Mouse (Mus musculus): ENCODE results near the gene Rgs14. TPM values are rescaled to one million over a fixed set of nuclear protein-coding genes. Genes with fewer than 3 reads are reported as not detected.

Gene Rgs14
- polyA plus RNA-seq, 1 experiment from 2014 or later: 0.73 TPM

- Histone ChIP-seq H3K4me3 (ENCODE audit: low read depth, low read length) (no peak overlapping the region), H3K9ac (ENCODE audit: low read length) (no peak overlapping the region), H3K4me1 (replicated peaks; ENCODE audit: control insufficient read depth, insufficient read depth) (0 out of 2 replicates have a peak, but pooled peaks cover 3% of the 10 kb centered on the region), H3K4me2 (replicated peaks; ENCODE audit: low read depth) (no peak overlapping the region), H3K27me3 (ENCODE audit: control insufficient read depth, insufficient read depth, low read length) (no peaks in the 10 kb centered on the region), H3K9me3 (ENCODE audit: control insufficient read depth, low read length) (no peaks in the 10 kb centered on the region), H3K27ac (replicated peaks) (0 out of 2 replicates have a peak overlapping the region, but pooled peaks have one; percentile 49), H3K36me3 (ENCODE audit: control insufficient read depth, insufficient read depth, low read length) (no peaks in the 10 kb centered on the region)
- 61% methylated on average over 15 of the region's 15 CpGs for WGBS
- TF ChIP-seq EP300 (optimal IDR thresholded peaks at IDR 0.05) (no peak), CTCF (IDR thresholded peaks at IDR 0.05; ENCODE audit: low read depth) (no peak)
- ATAC-seq (ENCODE audit: low FRiP score, low TSS enrichment): no peak
- no peak for DNase-seq (ENCODE audit: low spot score)
These were observed 34.7 kb downstream of the Rgs14 start for GRCm38 (mm10) chr13:55403935-55404852.

GRCm38 (mm10) chr13:55404853-55405782 lies 35.6 kb downstream of the Rgs14 start:
- 0 out of 2 replicates have a peak, but pooled peaks cover 3% of the 10 kb centered on the region for H3K4me1 ChIP-seq (replicated peaks; ENCODE audit: control insufficient read depth, insufficient read depth)
- DNase-seq (ENCODE audit: low spot score) (peak; percentile 69), ATAC-seq (ENCODE audit: low FRiP score, low TSS enrichment) (peak; percentile 76)
- no peak overlapping the region for H3K4me3 ChIP-seq (ENCODE audit: low read depth, low read length)
- TF ChIP-seq CTCF (IDR thresholded peaks at IDR 0.05; ENCODE audit: low read depth) (peak; percentile 95), EP300 (optimal IDR thresholded peaks at IDR 0.05) (no peak)
- H3K27ac ChIP-seq (replicated peaks): no peak overlapping the region
- WGBS: 8% methylated on average over 11 of the region's 11 CpGs
- no peak overlapping the region for H3K4me2 ChIP-seq (replicated peaks; ENCODE audit: low read depth)
- H3K9ac ChIP-seq (ENCODE audit: low read length): no peak overlapping the region
- no peaks in the 10 kb centered on the region for H3K36me3 ChIP-seq (ENCODE audit: control insufficient read depth, insufficient read depth, low read length)
- H3K9me3 ChIP-seq (ENCODE audit: control insufficient read depth, low read length): no peaks in the 10 kb centered on the region
- H3K27me3 ChIP-seq (ENCODE audit: control insufficient read depth, insufficient read depth, low read length): no peaks in the 10 kb centered on the region

GRCm38 (mm10) chr13:55405783-55406390 lies 36.4 kb downstream of the Rgs14 start:
- no peak overlapping the region for H3K4me2 ChIP-seq (replicated peaks; ENCODE audit: low read depth)
- H3K36me3 ChIP-seq (ENCODE audit: control insufficient read depth, insufficient read depth, low read length): no peaks in the 10 kb centered on the region
- DNase-seq (ENCODE audit: low spot score) (no peak), ATAC-seq (ENCODE audit: low FRiP score, low TSS enrichment) (no peak)
- 65% methylated on average over 13 of the region's 13 CpGs for WGBS
- no peak overlapping the region for H3K4me3 ChIP-seq (ENCODE audit: low read depth, low read length)
- no peaks in the 10 kb centered on the region for H3K4me1 ChIP-seq (replicated peaks; ENCODE audit: control insufficient read depth, insufficient read depth)
- H3K9me3 ChIP-seq (ENCODE audit: control insufficient read depth, low read length): no peaks in the 10 kb centered on the region
- no peak overlapping the region for H3K27ac ChIP-seq (replicated peaks)
- H3K27me3 ChIP-seq (ENCODE audit: control insufficient read depth, insufficient read depth, low read length): no peaks in the 10 kb centered on the region
- peak overlapping the region; percentile 8; the same call in 1 of the 2 replicates for H3K9ac ChIP-seq (ENCODE audit: low read length)
- TF ChIP-seq CTCF (IDR thresholded peaks at IDR 0.05; ENCODE audit: low read depth) (no peak), EP300 (optimal IDR thresholded peaks at IDR 0.05) (no peak)

GRCm38 (mm10) chr13:55407341-55407740 lies 37.8 kb downstream of the Rgs14 start:
- Histone ChIP-seq H3K9me3 (ENCODE audit: control insufficient read depth, low read length) (no peaks in the 10 kb centered on the region), H3K4me2 (replicated peaks; ENCODE audit: low read depth) (no peak overlapping the region), H3K4me1 (replicated peaks; ENCODE audit: control insufficient read depth, insufficient read depth) (no peaks in the 10 kb centered on the region), H3K9ac (ENCODE audit: low read length) (no peak overlapping the region), H3K27ac (replicated peaks) (no peak overlapping the region), H3K27me3 (ENCODE audit: control insufficient read depth, insufficient read depth, low read length) (no peaks in the 10 kb centered on the region), H3K4me3 (ENCODE audit: low read depth, low read length) (no peak overlapping the region), H3K36me3 (ENCODE audit: control insufficient read depth, insufficient read depth, low read length) (no peaks in the 10 kb centered on the region)
- no peak for ATAC-seq (ENCODE audit: low FRiP score, low TSS enrichment)
- no peak for DNase-seq (ENCODE audit: low spot score)
- TF ChIP-seq CTCF (IDR thresholded peaks at IDR 0.05; ENCODE audit: low read depth) (no peak), EP300 (optimal IDR thresholded peaks at IDR 0.05) (no peak)
- 79% methylated on average over 4 of the region's 4 CpGs for WGBS

- Histone ChIP-seq H3K4me2 (replicated peaks; ENCODE audit: low read depth) (no peak overlapping the region), H3K4me1 (replicated peaks; ENCODE audit: control insufficient read depth, insufficient read depth) (no peaks in the 10 kb centered on the region), H3K27me3 (ENCODE audit: control insufficient read depth, insufficient read depth, low read length) (no peaks in the 10 kb centered on the region), H3K27ac (replicated peaks) (no peak overlapping the region), H3K36me3 (ENCODE audit: control insufficient read depth, insufficient read depth, low read length) (no peaks in the 10 kb centered on the region), H3K4me3 (ENCODE audit: low read depth, low read length) (no peak overlapping the region), H3K9me3 (ENCODE audit: control insufficient read depth, low read length) (no peaks in the 10 kb centered on the region), H3K9ac (ENCODE audit: low read length) (no peak overlapping the region)
- 81% methylated on average over 19 of the region's 19 CpGs for WGBS
- TF ChIP-seq EP300 (optimal IDR thresholded peaks at IDR 0.05) (no peak), CTCF (IDR thresholded peaks at IDR 0.05; ENCODE audit: low read depth) (no peak)
- ATAC-seq (ENCODE audit: low FRiP score, low TSS enrichment) (no peak), DNase-seq (ENCODE audit: low spot score) (no peak)
These were observed 39.1 kb downstream of the Rgs14 start for GRCm38 (mm10) chr13:55408546-55409120.

Measured in stomach, postnatal 0 days (tissue).